Mouse (Mus musculus): ENCODE results near the gene Clmp. TPM values are rescaled to one million over a fixed set of nuclear protein-coding genes. Genes with fewer than 3 reads are reported as not detected.
A peak's percentile ranks its signal among the peaks of the same experiment; 100 is the strongest.

The Clmp gene
- polyA plus RNA-seq, 1 experiment from 2014 or later: 43.9 TPM

GRCm38 (mm10) chr9:40808907-40809280 lies 123.1 kb downstream of the Clmp start:
- ATAC-seq (replicated peaks; ENCODE audit: low FRiP score, low TSS enrichment, low read depth) (no peak), DNase-seq (ENCODE audit: low spot score) (no peak)
- Histone ChIP-seq H3K9me3 (ENCODE audit: control insufficient read depth, low read length) (no peaks in the 10 kb centered on the region), H3K4me1 (replicated peaks; ENCODE audit: control insufficient read depth, insufficient read depth, low read length) (peaks cover 14% of the 10 kb centered on the region), H3K4me3 (ENCODE audit: low read depth, low read length) (no peak overlapping the region), H3K27me3 (replicated peaks; ENCODE audit: control insufficient read depth, insufficient read depth, low read length) (no peaks in the 10 kb centered on the region), H3K9ac (ENCODE audit: low read length) (no peak overlapping the region), H3K27ac (ENCODE audit: low read depth) (no peak overlapping the region; the same call in 1 of the 2 replicates), H3K4me2 (ENCODE audit: low read length) (no peak overlapping the region), H3K36me3 (ENCODE audit: control insufficient read depth, insufficient read depth, low read length) (peaks cover 31% of the 10 kb centered on the region)
- 70% methylated on average over 8 of the region's 8 CpGs for WGBS

DNA sequence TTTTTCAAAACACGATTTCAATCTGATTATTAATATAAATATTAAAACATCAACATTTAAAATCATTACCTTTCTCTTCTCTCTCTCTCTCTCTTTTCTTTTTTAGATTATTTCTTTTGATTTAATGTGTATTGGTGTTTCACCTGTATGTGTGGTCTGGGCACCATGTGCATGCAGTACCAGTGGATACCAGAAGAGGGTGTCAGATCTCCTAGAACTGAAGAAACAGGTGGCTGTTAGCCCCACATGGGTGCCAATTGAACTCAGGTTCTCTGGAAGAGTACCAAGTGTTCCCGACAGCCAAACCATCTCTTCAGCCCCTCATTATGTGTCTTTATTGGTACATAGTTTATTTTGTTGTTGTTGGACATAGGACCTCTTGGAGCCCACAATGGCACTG lies 126.1 kb downstream of the Clmp start:
- no peak overlapping the region for H3K4me3 ChIP-seq (ENCODE audit: low read depth, low read length)
- peaks cover 2% of the 10 kb centered on the region for H3K36me3 ChIP-seq (ENCODE audit: control insufficient read depth, insufficient read depth, low read length)
- DNase-seq (ENCODE audit: low spot score) (no peak), ATAC-seq (replicated peaks; ENCODE audit: low FRiP score, low TSS enrichment, low read depth) (no peak)
- no peaks in the 10 kb centered on the region for H3K27me3 ChIP-seq (replicated peaks; ENCODE audit: control insufficient read depth, insufficient read depth, low read length)
- H3K4me1 ChIP-seq (replicated peaks; ENCODE audit: control insufficient read depth, insufficient read depth, low read length): peaks cover 2% of the 10 kb centered on the region; the same call in 1 of the 2 replicates
- no peak overlapping the region for H3K4me2 ChIP-seq (ENCODE audit: low read length)
- no peaks in the 10 kb centered on the region for H3K9me3 ChIP-seq (ENCODE audit: control insufficient read depth, low read length)
- H3K9ac ChIP-seq (ENCODE audit: low read length): no peak overlapping the region
- 49% methylated on average over 2 of the region's 2 CpGs for WGBS
- no peak overlapping the region for H3K27ac ChIP-seq (ENCODE audit: low read depth)

GRCm38 (mm10) chr9:40814060-40814459 lies 128.3 kb downstream of the Clmp start:
- 89% methylated on average over 7 of the region's 7 CpGs for WGBS
- Histone ChIP-seq H3K9ac (ENCODE audit: low read length) (no peak overlapping the region), H3K4me1 (replicated peaks; ENCODE audit: control insufficient read depth, insufficient read depth, low read length) (no peaks in the 10 kb centered on the region), H3K4me2 (ENCODE audit: low read length) (no peak overlapping the region), H3K4me3 (ENCODE audit: low read depth, low read length) (no peak overlapping the region), H3K27ac (ENCODE audit: low read depth) (no peak overlapping the region), H3K9me3 (ENCODE audit: control insufficient read depth, low read length) (no peaks in the 10 kb centered on the region), H3K27me3 (replicated peaks; ENCODE audit: control insufficient read depth, insufficient read depth, low read length) (no peaks in the 10 kb centered on the region), H3K36me3 (ENCODE audit: control insufficient read depth, insufficient read depth, low read length) (no peaks in the 10 kb centered on the region; the same call in 1 of the 2 replicates)
- ATAC-seq (replicated peaks; ENCODE audit: low FRiP score, low TSS enrichment, low read depth): no peak
- no peak for DNase-seq (ENCODE audit: low spot score)

DNA sequence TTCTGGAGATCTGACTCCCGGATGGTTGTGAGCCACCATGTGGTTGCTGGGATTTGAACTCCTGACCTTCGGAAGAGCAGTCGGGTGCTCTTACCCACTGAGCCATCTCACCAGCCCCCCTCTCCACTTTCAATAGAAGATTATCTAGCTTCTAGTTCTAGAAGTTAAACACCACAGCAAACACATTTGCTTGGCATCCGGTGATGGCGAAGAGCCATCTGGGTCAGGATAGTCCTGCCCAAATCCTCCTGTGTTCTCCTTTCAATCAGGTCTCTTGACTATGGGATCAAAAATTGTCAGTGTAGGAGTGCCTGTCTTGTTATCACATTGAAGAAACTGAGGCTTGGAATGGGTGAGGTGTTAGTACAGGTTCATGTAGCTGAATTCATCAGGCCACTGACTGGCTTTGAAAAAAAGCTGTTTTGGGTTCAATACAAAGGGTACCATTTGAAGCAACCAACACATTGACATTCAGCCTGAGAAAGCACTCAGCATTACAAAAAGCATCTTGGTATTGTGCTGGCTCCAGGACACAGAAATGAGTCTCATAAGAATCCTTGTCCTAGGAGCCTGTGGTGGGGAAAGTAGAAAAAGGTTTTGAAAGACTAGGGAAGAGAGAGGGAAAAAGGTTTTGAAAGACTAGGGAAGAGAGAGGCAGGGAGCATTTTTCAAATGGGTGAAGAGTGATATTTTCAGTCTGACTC lies 131.7 kb downstream of the Clmp start:
- Histone ChIP-seq H3K4me2 (ENCODE audit: low read length) (no peak overlapping the region), H3K36me3 (ENCODE audit: control insufficient read depth, insufficient read depth, low read length) (no peaks in the 10 kb centered on the region), H3K27me3 (replicated peaks; ENCODE audit: control insufficient read depth, insufficient read depth, low read length) (no peaks in the 10 kb centered on the region), H3K4me1 (replicated peaks; ENCODE audit: control insufficient read depth, insufficient read depth, low read length) (peaks cover 8% of the 10 kb centered on the region), H3K4me3 (ENCODE audit: low read depth, low read length) (no peak overlapping the region), H3K9ac (ENCODE audit: low read length) (no peak overlapping the region), H3K27ac (ENCODE audit: low read depth) (no peak overlapping the region), H3K9me3 (ENCODE audit: control insufficient read depth, low read length) (no peaks in the 10 kb centered on the region)
- WGBS: 86% methylated on average over 5 of the region's 5 CpGs
- DNase-seq (ENCODE audit: low spot score) (no peak), ATAC-seq (replicated peaks; ENCODE audit: low FRiP score, low TSS enrichment, low read depth) (no peak)

GRCm38 (mm10) chr9:40825601-40826000 lies 139.8 kb downstream of the Clmp start:
- no peak overlapping the region for H3K9ac ChIP-seq (ENCODE audit: low read length)
- no peaks in the 10 kb centered on the region for H3K27me3 ChIP-seq (replicated peaks; ENCODE audit: control insufficient read depth, insufficient read depth, low read length)
- 43% methylated on average over 6 of the region's 6 CpGs for WGBS
- peaks cover 8% of the 10 kb centered on the region for H3K4me1 ChIP-seq (replicated peaks; ENCODE audit: control insufficient read depth, insufficient read depth, low read length)
- H3K4me3 ChIP-seq (ENCODE audit: low read depth, low read length): no peak overlapping the region
- H3K9me3 ChIP-seq (ENCODE audit: control insufficient read depth, low read length): no peaks in the 10 kb centered on the region
- no peak overlapping the region for H3K4me2 ChIP-seq (ENCODE audit: low read length)
- H3K27ac ChIP-seq (ENCODE audit: low read depth): no peak overlapping the region
- ATAC-seq (replicated peaks; ENCODE audit: low FRiP score, low TSS enrichment, low read depth) (no peak), DNase-seq (ENCODE audit: low spot score) (no peak)
- H3K36me3 ChIP-seq (ENCODE audit: control insufficient read depth, insufficient read depth, low read length): no peaks in the 10 kb centered on the region

GRCm38 (mm10) chr9:40827366-40827765 lies 141.6 kb downstream of the Clmp start:
- 88% methylated on average over 4 of the region's 4 CpGs for WGBS

GRCm38 (mm10) chr9:40834569-40834968 lies 148.8 kb downstream of the Clmp start:
- 9% methylated on average over 12 of the region's 12 CpGs for WGBS
- ATAC-seq (replicated peaks; ENCODE audit: low FRiP score, low TSS enrichment, low read depth) (no peak), DNase-seq (ENCODE audit: low spot score) (peak; percentile 92)
- Histone ChIP-seq H3K9me3 (ENCODE audit: control insufficient read depth, low read length) (no peaks in the 10 kb centered on the region), H3K9ac (ENCODE audit: low read length) (no peak overlapping the region), H3K27me3 (replicated peaks; ENCODE audit: control insufficient read depth, insufficient read depth, low read length) (no peaks in the 10 kb centered on the region), H3K4me2 (ENCODE audit: low read length) (no peak overlapping the region), H3K27ac (ENCODE audit: low read depth) (no peak overlapping the region), H3K4me3 (ENCODE audit: low read depth, low read length) (no peak overlapping the region), H3K4me1 (replicated peaks; ENCODE audit: control insufficient read depth, insufficient read depth, low read length) (no peaks in the 10 kb centered on the region), H3K36me3 (ENCODE audit: control insufficient read depth, insufficient read depth, low read length) (no peaks in the 10 kb centered on the region)

More at GRCm38 (mm10) chr9:40827366-40827765, 141.6 kb downstream of the Clmp start:
- ATAC-seq (replicated peaks; ENCODE audit: low FRiP score, low TSS enrichment, low read depth): no peak
- Histone ChIP-seq H3K9me3 (ENCODE audit: control insufficient read depth, low read length) (no peaks in the 10 kb centered on the region), H3K27ac (ENCODE audit: low read depth) (no peak overlapping the region), H3K4me3 (ENCODE audit: low read depth, low read length) (no peak overlapping the region), H3K36me3 (ENCODE audit: control insufficient read depth, insufficient read depth, low read length) (no peaks in the 10 kb centered on the region), H3K27me3 (replicated peaks; ENCODE audit: control insufficient read depth, insufficient read depth, low read length) (no peaks in the 10 kb centered on the region), H3K4me1 (replicated peaks; ENCODE audit: control insufficient read depth, insufficient read depth, low read length) (no peaks in the 10 kb centered on the region), H3K4me2 (ENCODE audit: low read length) (no peak overlapping the region), H3K9ac (ENCODE audit: low read length) (no peak overlapping the region)
- DNase-seq (ENCODE audit: low spot score): no peak

Other genes with a start within 250 kb of the Clmp start
- gene Gramd1b, start 154.6 kb upstream of the Clmp start, polyA plus RNA-seq (2014; fragmentation: Nextera tagmentation; extraction: Ambion mirVana): 3.5 and 4.8 TPM in 2 replicates
- not detected in 2 replicates for gene Gm21915, start 15.3 kb upstream of the Clmp start, polyA plus RNA-seq (2014; fragmentation: Nextera tagmentation; extraction: Ambion mirVana)
- gene Hspa8, start 115.0 kb downstream of the Clmp start, polyA plus RNA-seq (2014; fragmentation: Nextera tagmentation; extraction: Ambion mirVana): 2,647 and 2,698 TPM in 2 replicates
- gene Bsx, start 188.2 kb downstream of the Clmp start, polyA plus RNA-seq (2014; fragmentation: Nextera tagmentation; extraction: Ambion mirVana): not detected in 2 replicates